Comparison of ENCODE assay signal across 14 mouse cellular contexts in the genomic region with DNA sequence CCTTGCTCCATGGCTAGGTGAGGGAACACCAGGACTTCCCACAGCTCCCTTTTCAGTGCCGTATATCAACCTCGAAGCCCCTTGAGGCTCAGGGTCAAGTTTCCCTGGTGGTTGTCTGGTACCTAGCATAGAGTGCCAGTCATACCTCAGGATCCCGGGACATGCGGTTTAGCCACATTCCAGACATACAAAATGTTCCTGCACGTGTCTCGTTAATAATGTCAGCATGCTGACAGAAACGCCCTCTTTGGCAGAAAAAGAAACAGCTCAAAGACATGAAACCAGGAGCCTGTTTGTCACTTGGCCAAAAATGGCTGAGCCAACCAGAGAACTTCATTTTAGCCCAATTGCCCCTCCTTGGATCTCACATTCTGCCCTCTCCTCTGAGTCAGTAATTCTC. TPM values are rescaled to one million over a fixed set of nuclear protein-coding genes. Genes with fewer than 3 reads are reported as not detected.
A peak's percentile ranks its signal among the peaks of the same experiment; 100 is the strongest.
DNase-seq lines count a peak whose midpoint lies in the region; ATAC-seq and TF ChIP-seq lines count a peak whose summit lies in the region.
"Had no signal": no experiment of that assay in that cellular context is flagged by ENCODE, and none has a peak within 500 bp of the region (broad histone marks: within the 10 kb centered on the region; RNA-seq: fewer than 3 reads in every experiment).

No protein-coding gene starts in this region.

- H3K9me3 ChIP-seq in midbrain, embryonic 16.5 days (replicated peaks; ENCODE audit: control insufficient read depth, low read length, poor library complexity, severe bottlenecking), result no peaks in the 10 kb centered on the region
- H3K9me3 ChIP-seq: liver, embryonic 13.5 days; midbrain, embryonic 13.5 days; neural tube, embryonic 15.5 days; stomach, embryonic 15.5 days had no signal

- H3K9ac ChIP-seq in midbrain, embryonic 16.5 days (ENCODE audit: low read depth, low read length), result no peak overlapping the region
- H3K9ac ChIP-seq: liver, embryonic 13.5 days; midbrain, embryonic 13.5 days; neural tube, embryonic 15.5 days; stomach, embryonic 15.5 days had no signal

- peak; percentile 53 for DNase-seq in heart, adult 11 months
- DNase-seq in heart, postnatal 25 days (ENCODE audit: low spot score), result no peak
- DNase-seq in brain, embryonic 14.5 days (ENCODE audit: low read depth), result peak; percentile 62
- DNase-seq in kidney, postnatal 36 days, result peak; percentile 52 to 73
- peak; percentile 47 for DNase-seq in lung, postnatal 10 days
- DNase-seq in ovary, adult 18-20 months (ENCODE audit: low spot score), result no peak
- DNase-seq in gastrocnemius, postnatal 36 days, result no peak
- DNase-seq: liver, embryonic 13.5 days; right cerebral cortex, postnatal 25 days had no signal

- no peaks in the 10 kb centered on the region for H3K27me3 ChIP-seq in midbrain, embryonic 16.5 days (ENCODE audit: control insufficient read depth, insufficient read depth, low read depth, low read length)
- H3K27me3 ChIP-seq: liver, embryonic 13.5 days; midbrain, embryonic 13.5 days; neural tube, embryonic 15.5 days; stomach, embryonic 15.5 days had no signal

- no peaks in the 10 kb centered on the region for H3K36me3 ChIP-seq in midbrain, embryonic 16.5 days (ENCODE audit: control insufficient read depth, insufficient read depth, low read length)
- H3K36me3 ChIP-seq: liver, embryonic 13.5 days; midbrain, embryonic 13.5 days; neural tube, embryonic 15.5 days; stomach, embryonic 15.5 days had no signal

- no peak for ATAC-seq in midbrain, embryonic 16.5 days
- ATAC-seq: midbrain, embryonic 13.5 days had no signal

- H3K4me3 ChIP-seq in midbrain, embryonic 16.5 days (ENCODE audit: low read depth, low read length), result no peak overlapping the region
- H3K4me3 ChIP-seq: liver, embryonic 13.5 days; midbrain, embryonic 13.5 days; neural tube, embryonic 15.5 days; stomach, embryonic 15.5 days had no signal

- no peaks in the 10 kb centered on the region for H3K4me1 ChIP-seq in midbrain, embryonic 16.5 days (ENCODE audit: control insufficient read depth, insufficient read depth, low read length)
- H3K4me1 ChIP-seq: midbrain, embryonic 13.5 days had no signal

- no peak for TF ChIP-seq POLR2A in brain, embryonic 14.5 days (IDR thresholded peaks at IDR 0.05; ENCODE audit: borderline replicate concordance, extremely low read depth, insufficient read depth, insufficient read length, poor library complexity, severe bottlenecking)

- no peak for TF ChIP-seq CTCF in brain, embryonic 14.5 days (IDR thresholded peaks at IDR 0.05; ENCODE audit: borderline replicate concordance, extremely low read depth, insufficient read depth, insufficient read length)

- no peak overlapping the region for H3K27ac ChIP-seq in midbrain, embryonic 16.5 days (ENCODE audit: low read length)
- H3K27ac ChIP-seq: liver, embryonic 13.5 days; midbrain, embryonic 13.5 days; neural tube, embryonic 15.5 days; stomach, embryonic 15.5 days had no signal

- 71% methylated on average over 7 of the region's 7 CpGs for WGBS in midbrain, embryonic 16.5 days

- no peak overlapping the region for H3K4me2 ChIP-seq in midbrain, embryonic 16.5 days (ENCODE audit: low read length)
- H3K4me2 ChIP-seq: liver, embryonic 13.5 days; midbrain, embryonic 13.5 days; neural tube, embryonic 15.5 days; stomach, embryonic 15.5 days had no signal

- intact Hi-C loops in heart, postnatal 25 days (cut with DNase I), result no loop called here
- intact Hi-C loops in gastrocnemius, postnatal 36 days (cut with DNase I), result no loop called here

RNA-seq across cellular contexts. Expression of a gene that starts 2.8 kb away (rescaled TPM):
- total RNA-seq in heart, postnatal 25 days (2021), result not detected
- 0.03 TPM in 1 of 2 replicates, not detected in the other for polyA plus RNA-seq in brain, embryonic 14.5 days (2012; rRNA removed)
- total RNA-seq in gastrocnemius, postnatal 36 days (2021), result not detected
- polyA plus RNA-seq in midbrain, embryonic 16.5 days (2015; fragmentation: Nextera tagmentation; extraction: Ambion mirVana), result not detected in 2 replicates
- total RNA-seq: layer of hippocampus, postnatal 14 days had no signal
- polyA plus RNA-seq: midbrain, embryonic 13.5 days; neural tube, embryonic 15.5 days had no signal

Comparison
In these comparisons a context has a peak if more than half of its experiments do, and no peak if none do; other contexts are left out.
1. DNase-seq: peak in heart, adult 11 months (single experiment), brain, embryonic 14.5 days (single experiment), kidney, postnatal 36 days (2 of 2) and lung, postnatal 10 days (single experiment); none in heart, postnatal 25 days (single experiment), ovary, adult 18-20 months (single experiment) and gastrocnemius, postnatal 36 days (0 of 2).